Mouse (Mus musculus): Measurements from ENCODE around the gene Clmn.

DNA sequence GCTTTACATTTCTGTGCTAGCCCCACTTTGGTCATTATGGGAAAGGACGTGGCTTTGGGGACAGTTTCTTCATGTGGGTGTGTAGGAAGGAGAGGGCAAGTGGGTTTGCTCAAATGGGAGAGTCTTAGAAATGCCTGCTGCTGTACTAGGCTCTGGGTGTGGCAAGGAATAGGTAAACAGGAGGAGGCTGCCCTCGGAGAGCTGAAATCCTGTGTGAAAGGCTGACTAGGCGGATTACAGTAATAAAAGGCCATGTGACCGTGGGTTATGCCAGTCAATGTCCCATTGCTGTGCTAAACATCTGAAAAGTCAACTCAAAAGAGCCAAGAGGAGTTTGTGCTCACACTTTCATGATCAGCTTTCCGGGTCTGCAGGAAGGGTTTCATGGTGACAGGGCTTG is 17.7 kb upstream of the Clmn start:
- TF ChIP-seq CTCF (IDR thresholded peaks at IDR 0.05; ENCODE audit: low read depth, low read length) = no peak
- TF ChIP-seq POLR2A (IDR thresholded peaks at IDR 0.05; ENCODE audit: borderline replicate concordance, low read depth, low read length) = no peak
